Mouse (Mus musculus) midbrain, embryonic 13.5 days (tissue): ENCODE results near the gene Fam131b. TPM values are rescaled to one million over a fixed set of nuclear protein-coding genes. Genes with fewer than 3 reads are reported as not detected.

ENCODE experiments used
- ATAC-seq: fragments of 200-750 bp; cut with Nextera tagmentation; 2 replicates; pipeline ENCODE4 v1.8.0; 2017; ENCODE audit warnings: mild to moderate bottlenecking, moderate TSS enrichment, moderate library complexity
- H3K27ac ChIP-seq: fragments of 300-500 bp; sonication (generic); 2 replicates; pipeline ENCODE4 v1.5.1; 2015; ENCODE audit warnings: inconsistent platforms, mild to moderate bottlenecking, moderate library complexity
- H3K27me3 ChIP-seq: fragments of 300-500 bp; sonication (generic); 2 replicates; pipeline ENCODE4 v1.6.1; 2015; ENCODE audit warnings: mild to moderate bottlenecking, inconsistent platforms
- H3K36me3 ChIP-seq: fragments of 300-500 bp; sonication (generic); 2 replicates; pipeline ENCODE4 v1.6.1; 2015; ENCODE audit warnings: mild to moderate bottlenecking, inconsistent platforms
- H3K4me1 ChIP-seq: fragments of 300-500 bp; sonication (generic); replicated peaks from 2 replicates; pipeline ENCODE4 v1.6.1; 2015; ENCODE audit warnings: inconsistent platforms
- H3K4me2 ChIP-seq: fragments of 300-500 bp; sonication (generic); replicated peaks from 2 replicates; pipeline ENCODE4 v1.6.1; 2015; ENCODE audit warnings: moderate library complexity, mild to moderate bottlenecking, inconsistent platforms
- H3K4me3 ChIP-seq: fragments of 300-500 bp; sonication (generic); replicated peaks from 2 replicates; pipeline ENCODE4 v1.5.1; 2015; ENCODE audit warnings: mild to moderate bottlenecking, inconsistent platforms
- H3K9ac ChIP-seq: fragments of 300-500 bp; sonication (generic); replicated peaks from 2 replicates; pipeline ENCODE4 v1.6.1; 2015; ENCODE audit warnings: mild to moderate bottlenecking, inconsistent platforms
- H3K9me3 ChIP-seq: fragments of 300-500 bp; sonication (generic); 2 replicates; pipeline ENCODE4 v1.6.1; 2016; ENCODE audit warnings: mild to moderate bottlenecking, inconsistent platforms
- WGBS: fragments of 180-500 bp; shearing (Covaris S2); methylation state at CpG from one replicate; pipeline ENCODE4 v1.1.7; 2015; 5-methylcytosine and 5-hydroxymethylcytosine counted together
- polyA plus RNA-seq: library from polyadenylated mRNA; unstranded; fragments of >200 nt; fragmentation: Nextera tagmentation; extraction: Ambion mirVana; gene quantifications from 2 replicates; pipeline ENCODE4 v1.2.1, GENCODE M21; 2015

The Fam131b gene
- polyA plus RNA-seq, 1 experiment from 2014 or later = 5.7 TPM

- H3K4me1 ChIP-seq = peaks cover 50% of the 10 kb centered on the region
- WGBS = 89% methylated on average over 8 of the region's 8 CpGs
- H3K9me3 ChIP-seq = no peaks in the 10 kb centered on the region
- peaks cover 52% of the 10 kb centered on the region for H3K36me3 ChIP-seq
- ATAC-seq = no peak
- H3K27me3 ChIP-seq = no peaks in the 10 kb centered on the region
- H3K27ac ChIP-seq = no peak overlapping the region
- H3K4me2 ChIP-seq = no peak overlapping the region
- H3K4me3 ChIP-seq = no peak overlapping the region
- H3K9ac ChIP-seq = no peak overlapping the region
These were observed 28.7 kb upstream of the Fam131b start for GRCm38 (mm10) chr6:42353180-42353579.

GRCm38 (mm10) chr6:42352486-42352846 is 28.0 kb upstream of the Fam131b start:
- 96% methylated on average over 1 of the region's 1 CpGs for whole genome bisulfite sequencing
- Histone ChIP-seq H3K4me2 (no peak overlapping the region), H3K9ac (no peak overlapping the region), H3K4me1 (peaks cover 50% of the 10 kb centered on the region), H3K9me3 (no peaks in the 10 kb centered on the region), H3K27me3 (no peaks in the 10 kb centered on the region), H3K36me3 (peaks cover 45% of the 10 kb centered on the region), H3K27ac (no peak overlapping the region), H3K4me3 (no peak overlapping the region)
- ATAC-seq = no peak

- H3K4me3 ChIP-seq = no peak overlapping the region
- H3K27ac ChIP-seq = no peak overlapping the region
- WGBS = 85% methylated on average over 7 of the region's 7 CpGs
- H3K9me3 ChIP-seq = no peaks in the 10 kb centered on the region
- no peak overlapping the region for H3K9ac ChIP-seq
- peaks cover 39% of the 10 kb centered on the region for H3K36me3 ChIP-seq
- no peak for ATAC-seq
- peak overlapping the region; percentile 90; the same call in 1 of the 2 replicates for H3K4me2 ChIP-seq
- H3K4me1 ChIP-seq = peaks cover 50% of the 10 kb centered on the region
- H3K27me3 ChIP-seq = no peaks in the 10 kb centered on the region
These were observed 27.5 kb upstream of the Fam131b start for GRCm38 (mm10) chr6:42351776-42352485.

- 43% methylated on average over 13 of the region's 13 CpGs for WGBS
- Histone ChIP-seq H3K36me3 (peaks cover 32% of the 10 kb centered on the region), H3K4me3 (peak overlapping the region; percentile 78), H3K9ac (peak overlapping the region; percentile 86), H3K4me2 (peak overlapping the region; percentile 90), H3K27ac (no peak overlapping the region), H3K9me3 (no peaks in the 10 kb centered on the region), H3K27me3 (no peaks in the 10 kb centered on the region), H3K4me1 (peaks cover 50% of the 10 kb centered on the region)
- ATAC-seq = no peak
These were observed 26.7 kb upstream of the Fam131b start for GRCm38 (mm10) chr6:42350968-42351775.

GRCm38 (mm10) chr6:42350021-42350967 is 25.9 kb upstream of the Fam131b start:
- WGBS = under 1% methylated on average over 70 of the region's 72 CpGs
- no peaks in the 10 kb centered on the region for H3K9me3 ChIP-seq

GRCm38 (mm10) chr6:42349426-42350020 is 25.1 kb upstream of the Fam131b start, which contains the start of gene Zyx:
Gene Zyx (plus strand): TSS chr6:42349630.
- under 1% methylated on average over 27 of the region's 36 CpGs for WGBS
- H3K4me3 ChIP-seq = peak within 1 kb of the TSS; percentile 78
- ATAC-seq = peak; percentile 93

More at GRCm38 (mm10) chr6:42350021-42350967, 25.9 kb upstream of the Fam131b start:
- peak; percentile 70 for ATAC-seq
- Histone ChIP-seq H3K4me3 (peak overlapping the region; percentile 78), H3K36me3 (0 out of 2 replicates have a peak, but pooled peaks cover 24% of the 10 kb centered on the region), H3K27ac (peak overlapping the region; percentile 87), H3K27me3 (no peaks in the 10 kb centered on the region), H3K4me2 (peak overlapping the region; percentile 90), H3K4me1 (peaks cover 50% of the 10 kb centered on the region), H3K9ac (peak overlapping the region; percentile 86)

GRCm38 (mm10) chr6:42349006-42349425 is 24.6 kb upstream of the Fam131b start:
- Histone ChIP-seq H3K9me3 (no peaks in the 10 kb centered on the region), H3K4me1 (peaks cover 40% of the 10 kb centered on the region), H3K9ac (peak overlapping the region; percentile 86), H3K27me3 (no peaks in the 10 kb centered on the region), H3K4me3 (peak overlapping the region; percentile 78), H3K4me2 (peak overlapping the region; percentile 90), H3K27ac (peak overlapping the region; percentile 87), H3K36me3 (0 out of 2 replicates have a peak, but pooled peaks cover 15% of the 10 kb centered on the region)
- ATAC-seq = peak; percentile 13; the same call in 1 of the 2 replicates
- WGBS = 1% methylated on average over 11 of the region's 11 CpGs

More at GRCm38 (mm10) chr6:42349426-42350020, 25.1 kb upstream of the Fam131b start, which contains the start of gene Zyx:
- Histone ChIP-seq H3K36me3 (0 out of 2 replicates have a peak, but pooled peaks cover 18% of the 10 kb centered on the region), H3K27ac (peak within 1 kb of the TSS; percentile 87), H3K27me3 (no peaks in the 10 kb centered on the region), H3K4me1 (peaks cover 45% of the 10 kb centered on the region), H3K4me2 (peak within 1 kb of the TSS; percentile 90), H3K9ac (peak within 1 kb of the TSS; percentile 86), H3K9me3 (no peaks in the 10 kb centered on the region)

- Histone ChIP-seq H3K27me3 (no peaks in the 10 kb centered on the region), H3K27ac (no peak overlapping the region), H3K9me3 (no peaks in the 10 kb centered on the region), H3K4me3 (peak overlapping the region; percentile 78; the same call in 1 of the 2 replicates), H3K36me3 (0 out of 2 replicates have a peak, but pooled peaks cover 15% of the 10 kb centered on the region), H3K4me1 (peaks cover 34% of the 10 kb centered on the region), H3K4me2 (peak overlapping the region; percentile 90), H3K9ac (no peak overlapping the region)
- 37% methylated on average over 12 of the region's 12 CpGs for WGBS
- no peak for ATAC-seq
These were observed 24.0 kb upstream of the Fam131b start for GRCm38 (mm10) chr6:42348281-42349005.

- H3K4me3 ChIP-seq = no peak overlapping the region
- WGBS = 85% methylated on average over 1 of the region's 1 CpGs
- no peak overlapping the region for H3K27ac ChIP-seq
- H3K36me3 ChIP-seq = no peaks in the 10 kb centered on the region
- H3K9me3 ChIP-seq = no peaks in the 10 kb centered on the region
- H3K4me1 ChIP-seq = peaks cover 9% of the 10 kb centered on the region
- no peaks in the 10 kb centered on the region for H3K27me3 ChIP-seq
- H3K4me2 ChIP-seq = no peak overlapping the region
- no peak for ATAC-seq
- H3K9ac ChIP-seq = no peak overlapping the region
These were observed 19.8 kb upstream of the Fam131b start for GRCm38 (mm10) chr6:42344255-42344654.

GRCm38 (mm10) chr6:42343361-42344120 is 19.1 kb upstream of the Fam131b start:
- H3K4me1 ChIP-seq = peaks cover 2% of the 10 kb centered on the region
- no peak overlapping the region for H3K9ac ChIP-seq
- no peak overlapping the region for H3K4me3 ChIP-seq
- no peak overlapping the region for H3K4me2 ChIP-seq
- H3K27me3 ChIP-seq = no peaks in the 10 kb centered on the region
- no peak for ATAC-seq
- H3K27ac ChIP-seq = no peak overlapping the region
- no peaks in the 10 kb centered on the region for H3K9me3 ChIP-seq
- no peaks in the 10 kb centered on the region for H3K36me3 ChIP-seq
- WGBS = 94% methylated on average over 9 of the region's 9 CpGs
